In genomic region chr11:60830433-60831052, GRCm38 (mm10) we compare ENCODE assay signal across 8 mouse cellular contexts. TPM values are rescaled to one million over a fixed set of nuclear protein-coding genes. Genes with fewer than 3 reads are reported as not detected.
DNase-seq lines count a peak whose midpoint lies in the region; ATAC-seq and TF ChIP-seq lines count a peak whose summit lies in the region.

Gene Dhrs7b (plus strand): TSS chr11:60830631.

- H3K9me3 ChIP-seq in hindbrain, embryonic 10.5 days, result no peaks in the 10 kb centered on the region
- H3K9me3 ChIP-seq in lung, postnatal 0 days (ENCODE audit: low read length), result no peaks in the 10 kb centered on the region

- H3K27ac ChIP-seq in hindbrain, embryonic 10.5 days, result peak within 1 kb of the TSS; percentile 84
- H3K27ac ChIP-seq in lung, postnatal 0 days (ENCODE audit: low read length), result peak within 1 kb of the TSS; percentile 71

- TF ChIP-seq CTCF in lung, postnatal 0 days (IDR thresholded peaks at IDR 0.05), result 0 out of 2 replicates have a peak, but pooled peaks have one; percentile 3

- peak; percentile 99 for ATAC-seq in frontal cortex, adult (ENCODE audit: low TSS enrichment)
- ATAC-seq in lung, postnatal 0 days, result peak; percentile 98

- peak within 1 kb of the TSS; percentile 74 for H3K4me2 ChIP-seq in lung, postnatal 0 days (replicated peaks; ENCODE audit: low read depth, low read length)

- H3K4me1 ChIP-seq in hindbrain, embryonic 10.5 days (replicated peaks), result peaks cover 8% of the 10 kb centered on the region
- H3K4me1 ChIP-seq in lung, postnatal 0 days (ENCODE audit: insufficient read depth, low read depth, low read length), result no peaks in the 10 kb centered on the region

- DNase-seq in MN1 (ENCODE audit: low spot score), result peak; percentile 95
- peak; percentile 96 for DNase-seq in cerebellum, adult 9-10 months
- peak; percentile 83 for DNase-seq in hindbrain, embryonic 10.5 days (ENCODE audit: low spot score)
- DNase-seq in layer of hippocampus, adult 9-11 months, result peak; percentile 92
- peak; percentile 98 for DNase-seq in lung, postnatal 0 days (ENCODE audit: low spot score)
- peak; percentile 68 for DNase-seq in ovary, postnatal 14 days (ENCODE audit: low spot score)
- DNase-seq in thymus, postnatal 14 days, result peak; percentile 84

- peak within 1 kb of the TSS; percentile 76 for H3K4me3 ChIP-seq in hindbrain, embryonic 10.5 days
- H3K4me3 ChIP-seq in lung, postnatal 0 days (ENCODE audit: low read depth, low read length), result peak within 1 kb of the TSS; percentile 58

- H3K9ac ChIP-seq in lung, postnatal 0 days (replicated peaks; ENCODE audit: low read depth), result peak within 1 kb of the TSS; percentile 57; the same call in 1 of the 2 replicates

- peaks cover under 1% of the 10 kb centered on the region; the same call in 1 of the 2 replicates for H3K36me3 ChIP-seq in hindbrain, embryonic 10.5 days
- no peaks in the 10 kb centered on the region for H3K36me3 ChIP-seq in lung, postnatal 0 days (ENCODE audit: insufficient read depth, low read length)

- TF ChIP-seq EP300 in lung, postnatal 0 days (IDR thresholded peaks at IDR 0.05), result 0 out of 2 replicates have a peak, but pooled peaks have one; percentile 28

- H3K27me3 ChIP-seq in hindbrain, embryonic 10.5 days (ENCODE audit: insufficient read depth, poor library complexity, severe bottlenecking), result no peaks in the 10 kb centered on the region
- H3K27me3 ChIP-seq in lung, postnatal 0 days (replicated peaks; ENCODE audit: insufficient read depth, low read length), result no peaks in the 10 kb centered on the region

- WGBS in hindbrain, embryonic 10.5 days, result under 1% methylated on average over 34 of the region's 34 CpGs
- under 1% methylated on average over 34 of the region's 34 CpGs for WGBS in lung, postnatal 0 days

RNA-seq across cellular contexts. Expression of gene Dhrs7b, which starts in this region (rescaled TPM):
- 31.4 and 33.0 TPM in 2 replicates for polyA plus RNA-seq in hindbrain, embryonic 10.5 days (2016; fragmentation: Nextera tagmentation; extraction: Ambion mirVana)
- 24.2 and 28.7 TPM in 2 replicates for polyA plus RNA-seq in lung, postnatal 0 days (2015; fragmentation: Nextera tagmentation; extraction: Ambion mirVana)

Comparison
In these comparisons a context has a peak if more than half of its experiments do, and no peak if none do; other contexts are left out.
1. Peak in every context shown above with its lines: DNase-seq, ATAC-seq, H3K4me3 ChIP-seq and H3K27ac ChIP-seq.